Mouse (Mus musculus) inflammation-experienced regulatory T-cells, adult 6 months (primary cell): ENCODE data around the gene Cacna1e. TPM values are rescaled to one million over a fixed set of nuclear protein-coding genes. Genes with fewer than 3 reads are reported as not detected.

Experiments used
- ATAC-seq: one replicate; pipeline ENCODE4 v1.8.0; 2017
- polyA plus RNA-seq, 3 experiments: library from polyadenylated mRNA; unstranded; fragments of 100-300 nt; shearing (Covaris generic); gene quantifications; one replicate each; pipeline ENCODE4 v1.2.1; 2017

The Cacna1e gene
- polyA plus RNA-seq, 3 experiments from 2014 or later: 0.09 to 0.18 (median 0.16) TPM

DNA sequence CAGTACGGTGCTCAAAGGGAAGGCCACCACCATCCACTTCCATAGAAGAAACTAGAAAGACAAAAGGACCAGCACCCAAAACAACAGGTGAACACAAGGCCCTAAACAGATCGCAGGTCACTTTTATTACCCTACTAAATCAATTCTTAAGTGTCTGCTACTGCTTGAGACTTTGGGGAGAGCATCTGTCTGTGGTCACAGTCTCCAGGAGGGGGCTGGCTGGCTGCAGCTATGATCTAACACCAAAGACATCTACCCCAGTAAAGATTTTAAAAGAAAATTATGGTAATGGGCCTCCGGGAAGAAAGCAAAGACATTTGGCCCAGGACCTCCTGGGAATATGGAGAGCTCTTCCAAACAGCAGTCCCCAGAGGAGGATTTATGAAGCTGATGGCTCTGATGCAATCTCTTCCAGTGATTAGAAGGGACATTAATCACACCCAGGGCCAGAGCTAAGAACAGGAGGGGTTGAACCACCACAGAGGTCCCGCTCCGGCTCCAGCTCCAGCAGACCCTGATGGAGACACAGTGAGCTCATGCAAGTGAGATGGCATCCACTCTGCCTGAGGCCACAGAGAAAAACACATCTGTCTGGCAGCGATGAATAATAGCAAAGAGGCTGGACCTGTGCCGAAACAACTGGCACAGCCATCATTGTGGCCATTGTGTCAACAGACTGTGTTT is 178.3 kb downstream of the Cacna1e start:
- ATAC-seq: no peak

DNA sequence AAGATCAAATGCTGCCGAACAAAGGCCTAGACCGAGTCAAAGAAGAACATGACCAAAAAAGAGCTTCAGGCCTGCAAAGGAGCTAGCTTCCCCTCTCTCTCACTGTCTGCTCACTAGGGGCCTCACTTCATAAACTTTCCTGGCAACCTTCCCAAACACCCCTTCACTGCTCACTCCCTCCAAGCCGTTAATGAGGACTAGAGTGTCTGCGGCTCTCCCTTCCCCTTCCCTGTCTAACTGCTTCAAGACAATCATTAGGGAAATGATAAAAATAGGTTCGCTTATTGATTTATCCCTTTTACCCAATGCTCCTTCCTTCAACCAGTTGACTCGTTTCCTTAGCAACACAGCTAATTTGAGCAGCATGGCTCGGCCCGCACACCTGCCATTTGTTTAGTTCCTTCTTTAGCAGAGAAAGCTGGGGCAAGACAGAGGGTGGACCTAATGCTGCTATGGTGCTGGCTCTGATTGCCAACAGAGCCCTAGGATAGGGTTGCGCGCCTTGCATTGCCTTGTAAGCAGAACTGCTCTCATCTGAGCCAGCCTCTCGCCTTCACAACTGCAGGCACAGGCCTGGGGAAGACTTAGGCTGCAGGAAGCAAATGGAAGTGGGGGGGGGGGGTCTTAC is 179.6 kb downstream of the Cacna1e start:
- no peak for ATAC-seq

DNA sequence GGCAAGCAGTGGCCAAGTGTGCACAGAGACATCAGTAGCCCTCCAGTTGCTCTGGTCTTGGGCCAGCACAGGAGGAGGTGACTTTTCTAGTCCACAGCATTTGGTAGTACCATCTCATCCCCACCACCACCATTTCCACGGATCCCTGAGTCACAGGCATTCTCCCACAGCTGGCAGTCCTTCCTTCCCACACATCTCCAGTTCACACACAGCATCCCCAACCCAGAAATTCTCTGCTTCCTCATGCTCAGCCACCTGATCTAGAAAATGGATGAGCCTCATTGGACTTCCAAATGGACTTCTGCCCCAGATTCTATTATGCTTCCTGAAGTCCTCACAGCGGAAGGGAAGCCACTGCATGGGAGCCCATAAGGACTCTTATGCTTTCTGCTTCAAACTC is 181.7 kb downstream of the Cacna1e start:
- no peak for ATAC-seq

DNA sequence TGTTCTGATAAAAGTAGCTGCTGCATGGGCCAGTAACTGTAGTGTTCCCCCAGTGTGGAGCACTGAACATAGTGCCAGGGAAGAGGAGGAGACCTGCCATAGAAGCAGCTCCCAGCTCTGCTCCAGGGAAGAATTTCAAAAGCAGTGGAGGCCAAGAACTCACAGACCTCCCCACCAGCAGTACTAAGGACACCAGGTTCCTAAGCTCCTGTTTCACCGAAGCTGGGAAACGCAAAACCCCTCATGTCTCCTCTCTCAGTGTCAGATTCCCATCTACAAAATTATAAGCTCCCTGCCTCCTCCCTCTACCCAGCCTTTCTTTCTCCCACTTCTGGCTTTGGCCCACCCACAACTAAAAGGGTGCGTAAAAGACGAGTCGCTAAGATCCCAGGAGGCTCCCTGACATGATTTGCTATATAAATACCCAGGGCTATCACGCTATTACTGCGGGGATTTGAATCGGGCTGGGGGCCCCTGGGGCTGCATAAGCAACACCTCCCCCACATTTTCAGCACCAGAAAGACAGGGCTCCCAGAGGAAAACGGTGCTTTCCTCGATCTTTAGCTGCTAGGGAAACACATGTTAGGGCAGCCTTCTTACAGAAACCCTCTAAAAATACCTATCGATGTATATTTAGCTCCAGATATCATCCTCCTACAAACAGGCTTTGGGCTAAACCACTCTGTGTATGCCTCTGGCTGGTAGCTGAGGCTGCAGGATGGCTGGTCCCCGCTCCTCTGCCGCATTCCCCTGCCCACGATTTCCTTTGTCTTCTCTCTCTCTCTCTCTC is 195.2 kb downstream of the Cacna1e start:
- no peak for ATAC-seq

DNA sequence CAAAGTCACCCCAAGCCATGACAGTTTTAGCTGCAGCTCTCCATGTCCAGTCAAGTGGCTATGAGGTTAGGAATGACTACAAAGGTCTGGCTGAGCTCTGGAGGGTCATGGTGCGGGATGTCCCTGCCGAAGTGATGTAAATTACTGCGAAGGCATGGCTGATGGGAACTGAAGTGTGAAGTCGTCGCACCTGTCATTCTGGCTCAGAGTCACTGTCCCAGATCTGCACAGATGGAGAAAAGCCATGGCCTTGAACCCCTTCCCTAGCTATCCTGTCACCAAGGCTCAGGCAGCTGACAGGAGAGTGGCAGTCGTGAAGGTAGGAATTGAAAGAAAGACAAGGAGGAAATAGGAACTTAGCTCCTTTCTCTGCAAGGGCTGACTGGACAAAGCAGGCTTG is 197.4 kb downstream of the Cacna1e start:
- ATAC-seq: no peak

DNA sequence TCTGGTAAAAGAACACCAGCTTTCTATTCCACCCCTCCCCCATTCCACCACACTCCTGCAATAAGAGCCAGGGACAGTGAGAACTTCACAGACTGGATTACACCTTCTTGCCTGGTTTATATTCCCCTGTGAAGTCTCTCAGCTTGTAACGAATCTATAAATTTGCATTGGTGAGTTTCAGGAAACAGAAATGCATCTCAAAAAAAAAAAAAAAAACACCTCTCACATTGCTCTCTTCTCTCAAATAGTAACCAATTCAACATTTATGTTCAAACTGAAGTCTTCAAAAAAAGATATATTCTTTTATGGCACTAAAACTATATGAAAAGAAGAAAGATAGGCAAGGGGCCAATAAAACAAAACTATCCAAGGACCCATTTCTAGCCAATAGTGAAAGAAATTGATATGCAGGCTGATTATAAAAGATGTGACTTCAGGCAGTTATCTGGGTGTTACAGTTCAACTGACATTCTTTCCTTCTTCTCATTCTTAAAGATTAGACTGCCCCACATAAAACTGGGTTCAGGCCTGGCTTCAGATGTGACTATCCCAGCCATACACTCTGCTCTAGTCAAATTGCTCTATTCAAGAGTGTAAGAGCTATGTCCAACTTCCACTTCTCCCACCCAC is 200.7 kb downstream of the Cacna1e start:
- no peak for ATAC-seq

DNA sequence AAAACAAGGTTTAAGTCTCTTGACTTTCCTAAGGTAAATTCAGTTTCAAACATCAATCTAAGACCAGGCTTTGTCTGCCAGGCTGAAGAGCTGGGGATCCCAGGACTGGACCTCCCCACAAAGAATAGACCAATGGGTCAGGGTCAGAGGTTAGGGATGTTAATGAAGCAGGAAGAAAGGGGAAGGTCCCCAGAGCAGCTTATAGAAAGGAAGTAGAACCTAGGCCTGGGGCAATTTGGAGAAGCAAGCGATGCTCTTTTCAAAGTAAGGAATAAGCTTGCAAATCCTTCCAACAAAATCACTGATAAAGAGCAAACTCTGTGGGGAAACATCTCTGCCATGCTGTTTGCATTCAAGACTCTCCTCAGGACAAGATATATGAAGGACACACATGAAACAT is 205.3 kb downstream of the Cacna1e start:
- ATAC-seq: no peak

DNA sequence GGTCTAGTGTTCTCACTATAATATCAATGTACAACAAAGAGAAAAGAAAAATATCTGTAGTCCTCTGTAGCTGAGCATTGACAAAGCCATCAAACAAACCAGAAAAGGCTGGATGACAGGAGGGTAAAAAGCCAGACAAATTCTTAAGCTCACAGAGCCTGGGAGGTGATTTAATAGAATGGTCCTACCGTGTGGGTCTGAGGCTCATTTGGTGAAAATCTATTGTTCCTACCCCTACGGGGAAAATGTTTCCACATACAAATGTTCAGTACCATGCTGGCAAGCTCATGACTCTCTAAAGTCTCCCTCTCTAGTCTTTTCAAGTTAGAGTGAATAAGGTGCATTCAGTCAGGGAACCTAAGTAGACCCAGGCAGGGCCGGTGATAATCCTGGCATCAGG is 206.2 kb downstream of the Cacna1e start:
- ATAC-seq: no peak

DNA sequence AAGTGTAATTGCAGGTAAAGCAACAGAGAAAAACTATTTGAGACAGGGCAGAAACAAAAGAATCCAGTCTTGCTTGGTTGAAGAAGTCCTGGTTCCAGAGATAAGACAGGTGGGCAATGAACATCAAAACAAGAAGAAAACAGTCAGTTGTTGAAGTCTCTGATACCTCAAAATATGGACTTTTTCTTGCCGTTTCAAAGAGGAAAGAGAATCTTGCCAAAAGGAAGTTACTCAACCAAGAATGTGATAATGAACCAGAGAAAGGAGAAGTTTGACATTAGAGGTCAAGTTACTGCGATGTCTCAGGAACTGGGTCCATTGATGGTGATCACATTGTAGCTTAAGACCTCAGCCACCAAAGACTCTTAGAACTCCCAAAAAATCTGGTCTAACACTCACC is 206.6 kb downstream of the Cacna1e start:
- ATAC-seq: no peak

DNA sequence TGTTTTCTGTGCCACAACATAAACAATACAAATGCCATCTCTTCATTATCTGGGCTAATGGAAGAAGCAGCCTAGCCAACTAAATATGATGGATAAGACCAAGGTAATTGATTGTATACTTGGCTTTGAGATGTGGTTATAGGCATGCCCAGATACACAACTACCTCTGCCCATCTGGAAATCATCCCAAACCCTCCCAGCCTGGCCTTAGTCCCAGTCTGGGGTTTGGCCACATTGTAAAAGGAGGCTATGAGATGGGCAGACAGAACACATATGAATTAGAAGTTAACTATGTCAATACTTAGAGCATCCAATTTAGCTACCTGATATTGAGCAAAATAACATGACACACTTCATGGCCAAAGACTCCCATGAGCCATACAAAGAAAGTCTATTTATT is 220.6 kb downstream of the Cacna1e start:
- no peak for ATAC-seq

DNA sequence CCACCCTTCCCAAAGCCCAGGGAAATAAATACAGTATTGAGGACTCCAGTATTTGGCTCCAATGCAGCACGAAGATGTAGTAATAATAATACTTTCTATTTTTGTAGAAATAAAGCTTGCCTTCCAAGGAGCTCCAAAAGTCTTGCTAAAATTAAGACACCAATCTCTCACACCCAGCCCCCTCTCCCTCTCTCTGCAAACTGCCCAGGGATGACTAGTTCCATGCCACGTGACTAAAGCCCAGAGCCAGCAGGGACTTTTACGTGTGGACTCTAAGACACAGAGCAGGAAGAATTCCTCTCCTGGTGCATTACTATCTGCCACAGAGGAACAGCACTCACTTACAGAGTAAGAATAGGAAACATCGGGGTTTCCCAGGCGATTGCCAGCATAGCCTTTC is 222.3 kb downstream of the Cacna1e start:
- ATAC-seq: no peak

DNA sequence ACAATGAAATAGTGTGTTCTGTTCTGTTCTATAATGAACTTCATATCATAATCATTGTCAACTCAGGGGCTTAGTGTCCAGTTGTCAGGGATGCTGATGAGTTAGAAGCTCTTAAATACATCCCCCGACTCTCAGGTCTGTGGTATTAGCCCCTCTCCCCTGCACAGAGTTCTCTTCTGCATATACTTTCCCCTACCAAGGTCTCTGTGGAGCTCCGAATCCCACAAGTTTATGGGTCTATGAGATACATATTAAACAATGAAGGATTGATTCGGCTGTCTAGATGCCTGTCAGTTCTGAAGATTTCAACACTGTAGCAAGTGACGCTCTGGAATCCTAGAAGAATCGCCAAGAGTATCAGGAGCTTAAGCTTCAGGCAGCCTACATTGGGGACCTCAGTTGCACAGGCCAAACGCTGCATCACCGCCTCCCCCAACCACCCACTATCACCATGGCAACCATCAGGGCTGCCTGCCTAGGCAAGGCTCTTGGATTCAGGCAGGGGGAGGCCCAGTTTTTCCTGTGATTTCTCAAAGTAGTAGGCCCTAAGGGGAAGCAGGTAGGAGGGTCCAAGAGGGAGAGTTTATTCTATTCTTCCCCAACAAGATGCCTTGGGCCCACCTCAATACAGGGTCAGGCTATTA is 223.0 kb downstream of the Cacna1e start:
- no peak for ATAC-seq

DNA sequence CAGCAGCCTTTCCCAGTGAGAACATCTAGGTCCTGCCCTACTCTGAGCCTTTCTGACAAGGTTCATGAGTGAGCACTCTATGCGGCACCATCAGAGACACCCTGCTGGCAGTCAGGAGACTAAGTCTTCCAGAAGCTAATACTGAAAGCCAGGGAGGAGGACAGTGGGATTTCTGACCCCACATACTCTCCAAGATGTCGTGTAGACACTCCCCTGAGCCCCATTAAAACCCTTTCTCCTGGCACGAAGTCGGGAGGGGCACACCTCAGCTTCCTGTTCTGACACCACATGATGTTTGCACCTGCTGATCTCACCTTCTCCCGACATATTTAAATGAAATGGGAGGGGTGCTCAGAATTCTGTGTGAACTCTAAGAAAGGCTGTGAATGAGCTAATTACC is 226.9 kb downstream of the Cacna1e start:
- no peak for ATAC-seq

DNA sequence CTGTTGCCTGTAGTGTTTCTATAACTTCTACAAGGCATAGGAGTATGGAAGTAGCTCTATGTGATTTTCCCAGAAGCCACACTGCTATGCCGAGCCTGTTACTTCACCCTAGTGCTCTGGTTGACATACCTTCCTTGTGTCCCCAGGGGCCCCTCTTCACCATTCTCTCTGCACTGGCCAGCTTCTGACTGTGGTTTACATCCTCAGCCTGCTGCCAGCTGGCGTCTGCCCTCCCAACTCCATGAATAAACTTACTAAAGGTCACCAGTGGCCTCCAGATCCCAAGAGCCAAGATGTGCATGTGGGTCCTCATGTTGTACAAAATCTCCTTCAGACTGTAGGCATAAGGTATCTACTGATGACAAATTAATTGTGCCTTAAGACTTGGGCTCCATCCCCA is 230.3 kb downstream of the Cacna1e start:
- ATAC-seq: no peak

DNA sequence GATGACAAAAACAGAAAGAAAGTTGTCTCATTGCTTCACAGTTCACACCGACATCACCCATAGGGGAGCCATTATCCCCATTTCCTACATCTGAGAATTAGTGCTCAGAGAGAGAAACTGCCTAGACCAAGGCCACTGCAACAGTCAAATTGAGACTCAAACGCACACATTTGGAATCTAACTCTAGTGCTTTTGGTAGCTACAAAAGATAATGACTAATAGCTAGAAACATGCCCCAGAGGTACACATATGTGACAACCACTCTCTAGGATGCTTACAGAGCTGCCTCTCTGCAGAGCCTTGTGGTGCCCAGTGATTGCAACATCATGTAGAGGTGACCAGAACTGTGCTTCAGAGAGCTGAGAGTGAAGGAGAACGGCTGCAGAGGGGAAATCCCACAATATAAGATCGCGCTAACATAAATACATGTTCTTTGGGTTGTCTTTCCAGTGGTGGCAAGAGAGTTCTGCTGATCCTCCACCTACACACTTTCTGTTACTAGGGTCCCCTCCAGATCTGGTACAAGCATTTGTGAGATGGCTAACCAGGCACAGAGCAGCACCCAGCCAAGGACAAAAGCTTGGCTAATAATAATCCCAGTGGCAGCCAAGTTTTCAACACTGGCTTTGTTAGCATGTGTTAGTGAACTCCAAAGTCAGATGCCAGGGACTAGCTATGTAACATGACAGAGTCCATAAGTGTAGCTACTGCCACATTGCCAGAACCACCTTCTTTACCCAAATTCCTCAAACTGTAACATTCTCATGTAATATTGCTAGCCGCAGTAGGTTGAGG is 237.9 kb downstream of the Cacna1e start:
- ATAC-seq: no peak

DNA sequence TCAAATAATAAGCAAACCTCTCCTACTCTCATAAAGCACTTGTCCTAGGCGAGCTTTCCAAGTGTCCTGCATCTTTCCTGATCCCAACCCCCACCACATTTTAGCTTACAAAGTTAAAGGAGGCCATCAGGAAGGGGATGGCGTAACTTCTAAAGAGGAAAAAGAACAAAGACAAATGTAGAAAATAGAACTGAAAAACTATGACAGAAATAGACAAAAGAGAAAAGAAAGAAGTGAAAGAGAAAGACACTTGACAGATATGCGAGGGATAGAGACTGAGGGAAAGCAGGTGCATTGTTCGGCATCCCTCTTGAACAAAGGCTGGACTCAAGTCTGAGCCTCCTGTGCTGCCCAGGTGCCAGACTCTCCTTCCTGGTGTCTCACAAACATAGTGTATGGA is 246.5 kb downstream of the Cacna1e start:
- ATAC-seq: no peak

DNA sequence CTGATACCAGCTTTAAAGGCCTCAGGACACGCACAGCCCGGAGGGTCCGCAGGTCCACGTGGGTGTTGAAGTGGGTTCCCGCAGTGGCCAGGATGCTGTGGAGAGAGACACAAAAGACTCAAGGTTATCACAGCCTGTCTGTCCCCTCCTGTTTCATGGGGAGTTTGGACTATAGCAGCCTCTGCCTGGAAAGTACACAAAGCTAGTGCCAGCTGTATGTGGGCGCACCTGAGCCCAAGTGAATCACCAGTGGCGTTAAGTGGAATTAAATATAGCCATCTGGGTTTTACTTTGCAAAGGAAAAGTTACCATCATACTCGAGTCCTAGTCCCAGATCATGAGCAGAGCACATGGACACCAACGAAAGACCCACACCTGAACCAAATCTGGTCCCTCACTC is 248.5 kb downstream of the Cacna1e start:
- ATAC-seq: no peak

DNA sequence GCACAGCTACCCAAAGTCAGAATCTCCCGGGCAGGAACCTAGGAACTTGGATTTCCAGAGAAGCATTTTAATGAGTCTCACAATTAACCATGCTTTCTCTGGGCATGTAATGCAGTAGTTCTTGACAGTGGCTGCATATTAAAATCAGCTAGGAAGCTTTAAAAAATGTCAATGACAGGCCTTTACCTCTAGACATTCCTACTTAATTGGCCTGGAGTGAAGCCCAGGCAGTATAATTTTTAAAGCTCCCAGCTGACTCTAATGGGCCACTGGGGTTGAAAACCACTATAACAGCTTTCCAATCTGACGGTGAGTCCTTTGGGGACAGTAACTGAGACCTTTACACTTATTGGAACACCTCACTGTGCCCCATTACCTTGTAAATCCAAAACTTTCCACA is 251.4 kb downstream of the Cacna1e start:
- no peak for ATAC-seq

DNA sequence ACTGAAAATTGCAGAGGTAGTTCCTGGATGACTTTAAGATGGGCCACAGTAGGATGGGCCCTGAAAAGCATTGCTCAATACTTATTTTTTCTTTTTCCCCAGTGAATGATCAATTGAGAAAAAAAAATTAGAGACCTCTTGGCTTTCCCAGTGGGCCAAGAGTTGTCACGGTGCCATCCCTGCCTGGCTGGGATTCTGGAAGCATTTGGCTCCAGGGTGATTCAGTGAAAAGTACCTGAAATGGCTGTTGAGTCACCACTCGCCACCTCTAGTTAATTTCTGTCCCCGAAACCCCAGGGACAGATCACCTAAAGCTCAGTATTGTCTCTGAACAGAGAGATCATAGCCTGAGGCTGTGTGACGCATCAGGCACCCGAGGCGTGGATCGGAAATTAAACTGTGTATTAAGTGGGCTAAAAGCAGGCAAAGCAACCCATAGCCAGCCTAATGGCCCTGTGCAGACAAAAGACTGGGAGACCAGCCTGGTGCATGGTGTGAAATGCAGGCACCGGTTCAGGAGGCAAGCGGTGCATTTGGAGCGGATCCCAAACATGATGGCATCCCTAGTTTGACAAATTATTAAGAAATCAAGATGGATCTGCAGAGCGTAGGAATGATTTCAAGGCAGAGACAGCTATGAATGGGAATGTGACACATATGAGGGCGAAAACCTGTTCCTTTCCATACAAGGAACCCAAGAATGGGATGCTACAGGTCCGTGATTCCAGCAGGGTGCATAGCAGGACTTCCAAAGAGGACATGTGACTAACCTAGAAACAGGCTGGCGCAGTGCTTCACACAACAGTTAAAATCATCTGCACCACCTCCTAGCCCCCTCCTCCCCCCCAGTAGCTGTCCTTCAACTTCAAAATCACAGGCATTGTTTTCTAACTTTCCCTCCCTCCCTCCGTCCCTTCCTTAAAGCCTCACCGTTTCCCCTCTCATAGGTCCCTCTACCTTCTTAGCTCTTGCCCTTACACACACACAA is 261.3 kb downstream of the Cacna1e start:
- no peak for ATAC-seq

DNA sequence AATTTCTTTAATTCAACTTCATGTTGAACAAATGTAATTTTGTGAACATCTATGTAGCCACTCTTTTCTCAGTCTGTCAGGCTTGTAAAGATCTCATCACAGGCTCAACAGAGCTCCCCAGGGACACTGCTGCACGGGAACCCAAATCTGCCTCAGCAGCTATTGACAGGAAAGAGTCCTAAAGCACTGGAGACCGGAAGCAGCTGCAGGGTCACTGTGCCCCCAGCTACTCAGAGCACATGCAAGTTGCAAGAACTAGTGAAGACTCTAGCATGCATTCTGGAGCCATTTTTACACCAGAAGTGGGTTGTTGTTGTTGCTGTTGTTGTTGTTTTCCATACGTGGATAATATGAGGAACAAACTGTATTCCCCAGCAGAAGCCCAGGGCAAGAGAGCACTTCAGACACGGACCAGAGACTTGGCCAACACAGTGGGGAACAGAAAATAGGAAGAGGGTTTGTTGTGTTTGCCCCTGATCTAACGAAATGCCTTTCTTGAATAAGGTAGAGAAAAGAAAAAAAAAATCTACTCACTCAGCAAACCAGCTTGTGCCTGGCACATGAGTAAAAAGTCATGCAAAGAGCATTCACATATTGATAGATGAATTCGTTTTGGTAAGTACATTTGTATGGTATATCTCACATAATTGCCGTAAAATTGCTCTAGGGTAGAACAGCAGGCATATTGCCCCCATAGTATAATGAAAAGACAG is 266.4 kb downstream of the Cacna1e start:
- no peak for ATAC-seq
